Mouse (Mus musculus) kidney, adult 2 months (tissue): ENCODE data around the gene Cpne9. TPM values are rescaled to one million over a fixed set of nuclear protein-coding genes. Genes with fewer than 3 reads are reported as not detected.
A peak's percentile ranks its signal among the peaks of the same experiment; 100 is the strongest.

Experiments used
- DNase-seq: peaks from one replicate; pipeline ENCODE4 v3.0.0; 2021
- H3K27ac ChIP-seq: fragments of 200-500 bp; 2 replicates; pipeline ENCODE4 v1.5.1; 2012; ENCODE audit warnings: low read depth, low read length, control low read depth, inconsistent platforms; ENCODE audit not compliant: insufficient read depth
- H3K27me3 ChIP-seq: fragments of 200-500 bp; replicated peaks from 2 replicates; pipeline ENCODE4 v1.6.1; 2012; ENCODE audit warnings: mild to moderate bottlenecking, moderate library complexity, low read length, inconsistent platforms; ENCODE audit not compliant: control insufficient read depth, insufficient read depth
- H3K36me3 ChIP-seq: fragments of 200-500 bp; 2 replicates; pipeline ENCODE4 v1.6.1; 2012; ENCODE audit warnings: mild to moderate bottlenecking, moderate library complexity, low read length, inconsistent platforms; ENCODE audit not compliant: control insufficient read depth, insufficient read depth
- H3K4me1 ChIP-seq: fragments of 200-500 bp; 2 replicates; pipeline ENCODE4 v1.6.1; 2011; ENCODE audit warnings: low read length; ENCODE audit not compliant: control insufficient read depth, insufficient read depth
- H3K4me3 ChIP-seq: fragments of 200-500 bp; 2 replicates; pipeline ENCODE4 v1.5.1; 2011; ENCODE audit warnings: mild to moderate bottlenecking, low read depth, low read length, control low read depth; ENCODE audit not compliant: insufficient read depth
- CTCF ChIP-seq: fragments of 200-500 bp; conservative IDR thresholded peaks from 2 replicates; pipeline ENCODE4 v1.5.1; 2011; ENCODE audit warnings: low read depth, mild to moderate bottlenecking, control low read depth, low read length, moderate library complexity, mixed read lengths; ENCODE audit not compliant: insufficient read depth, insufficient read length
- POLR2A ChIP-seq: fragments of 200-500 bp; IDR thresholded peaks from one replicate; pipeline ENCODE4 v1.6.1; 2011; ENCODE audit warnings: low read depth, low read length, control low read depth
- WGBS: fragments of 180-500 bp; shearing (Covaris S2); methylation state at CpG from one replicate; pipeline ENCODE4 v1.1.7; 2018; 5-methylcytosine and 5-hydroxymethylcytosine counted together
- polyA plus RNA-seq: library from polyadenylated mRNA; depleted of rRNA; stranded (reverse); fragments of >200 nt; gene quantifications from 2 replicates; pipeline ENCODE4 v1.2.3, GENCODE M21; 2012

Cpne9 gene
- polyA plus RNA-seq, 1 experiment = 1.3 TPM

DNA sequence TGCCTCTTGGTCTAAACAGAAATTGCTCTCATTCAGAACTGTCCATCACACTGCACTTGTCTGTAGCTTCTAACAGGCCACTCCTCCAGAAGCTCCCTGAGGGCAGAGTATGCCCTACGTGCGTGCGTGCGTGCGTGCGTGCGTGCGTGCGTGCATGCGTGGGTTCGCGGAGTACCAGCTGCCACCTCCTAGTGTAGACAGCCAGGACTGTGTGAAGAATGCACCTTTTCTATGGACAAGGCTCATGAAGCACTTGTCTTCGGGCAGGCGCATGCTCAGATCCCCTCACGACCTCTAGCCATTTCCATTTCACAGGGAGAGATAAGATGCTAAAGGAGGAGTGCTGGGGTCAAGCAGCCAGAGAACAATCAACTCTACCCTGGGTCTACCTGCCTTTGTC lies 7.2 kb downstream of the Cpne9 start:
- no peak for DNase-seq
- no peaks in the 10 kb centered on the region for H3K4me1 ChIP-seq
- WGBS = 87% methylated on average over 15 of the region's 15 CpGs
- no peak for TF ChIP-seq CTCF
- TF ChIP-seq POLR2A = no peak
- H3K36me3 ChIP-seq = no peaks in the 10 kb centered on the region
- no peak overlapping the region for H3K4me3 ChIP-seq
- no peaks in the 10 kb centered on the region for H3K27me3 ChIP-seq
- H3K27ac ChIP-seq = no peak overlapping the region

DNA sequence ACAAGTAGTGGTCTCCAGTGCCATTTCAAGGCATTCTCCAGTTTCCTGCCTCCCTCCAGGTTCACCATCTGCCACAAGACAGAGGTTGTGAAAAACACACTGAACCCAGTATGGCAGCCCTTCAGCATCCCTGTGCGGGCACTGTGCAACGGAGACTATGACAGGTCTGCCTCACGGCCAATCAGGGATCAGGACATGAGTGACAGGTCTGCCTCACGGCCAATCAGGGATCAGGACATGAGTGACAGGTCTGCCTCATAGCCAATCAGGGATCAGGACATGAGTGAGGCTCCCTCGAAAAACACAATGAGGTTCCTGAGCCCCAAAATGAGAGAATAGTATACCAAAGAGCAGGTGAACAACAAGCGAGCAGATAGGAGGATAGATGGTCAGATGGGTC lies 8.2 kb downstream of the Cpne9 start:
- Histone ChIP-seq H3K27ac (no peak overlapping the region), H3K4me1 (no peaks in the 10 kb centered on the region), H3K36me3 (no peaks in the 10 kb centered on the region), H3K4me3 (no peak overlapping the region), H3K27me3 (no peaks in the 10 kb centered on the region)
- TF ChIP-seq POLR2A (no peak), CTCF (no peak)
- no peak for DNase-seq
- WGBS = 66% methylated on average over 6 of the region's 6 CpGs

DNA sequence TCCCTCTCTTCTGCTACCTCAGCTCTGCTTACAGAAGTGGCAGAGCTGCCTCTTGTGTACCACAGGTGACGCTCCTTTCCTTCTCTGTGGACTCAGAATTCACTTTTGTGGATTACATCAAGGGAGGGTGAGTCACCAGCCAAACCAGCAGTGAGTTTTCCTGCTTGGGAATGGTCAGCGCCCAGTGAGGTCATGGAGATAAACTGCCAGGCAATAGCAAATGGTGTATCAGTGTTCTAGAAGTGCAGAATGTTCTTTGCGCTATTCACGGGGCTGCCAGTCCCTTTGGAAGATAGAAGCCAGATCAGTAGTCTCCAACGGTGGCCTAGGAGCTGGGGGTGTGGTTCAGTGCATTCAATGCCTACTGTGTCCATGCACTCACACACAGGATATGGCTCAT lies 10.8 kb downstream of the Cpne9 start:
- TF ChIP-seq POLR2A (no peak), CTCF (no peak)
- Histone ChIP-seq H3K4me1 (no peaks in the 10 kb centered on the region), H3K27ac (no peak overlapping the region), H3K4me3 (no peak overlapping the region), H3K36me3 (no peaks in the 10 kb centered on the region), H3K27me3 (no peaks in the 10 kb centered on the region)
- whole genome bisulfite sequencing = 78% methylated on average over 5 of the region's 5 CpGs
- DNase-seq = no peak

DNA sequence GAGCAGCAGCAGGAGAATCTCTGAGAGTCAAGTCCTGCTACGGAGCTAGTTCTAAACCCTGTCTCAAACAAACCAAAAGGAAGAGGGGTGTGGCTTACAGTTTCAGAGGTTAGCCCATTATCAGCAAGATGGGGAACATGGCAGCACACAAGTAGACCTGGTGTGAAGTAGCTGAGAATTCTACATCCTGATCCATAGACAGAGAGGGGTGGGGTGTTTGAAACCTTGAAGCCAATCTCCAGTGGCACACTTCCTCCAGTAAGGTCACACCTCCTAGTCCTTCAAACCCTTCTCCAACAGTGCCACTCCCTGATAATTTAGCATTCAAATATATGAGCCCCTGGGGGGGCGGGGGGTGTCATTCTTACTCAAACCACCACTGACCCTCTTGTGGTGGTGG lies 13.9 kb downstream of the Cpne9 start:
- 82% methylated on average over 2 of the region's 2 CpGs for WGBS
- H3K27me3 ChIP-seq = no peaks in the 10 kb centered on the region
- no peak overlapping the region for H3K27ac ChIP-seq
- no peaks in the 10 kb centered on the region for H3K4me1 ChIP-seq
- DNase-seq = no peak
- TF ChIP-seq CTCF = no peak
- no peak for TF ChIP-seq POLR2A
- H3K36me3 ChIP-seq = no peaks in the 10 kb centered on the region
- H3K4me3 ChIP-seq = no peak overlapping the region

DNA sequence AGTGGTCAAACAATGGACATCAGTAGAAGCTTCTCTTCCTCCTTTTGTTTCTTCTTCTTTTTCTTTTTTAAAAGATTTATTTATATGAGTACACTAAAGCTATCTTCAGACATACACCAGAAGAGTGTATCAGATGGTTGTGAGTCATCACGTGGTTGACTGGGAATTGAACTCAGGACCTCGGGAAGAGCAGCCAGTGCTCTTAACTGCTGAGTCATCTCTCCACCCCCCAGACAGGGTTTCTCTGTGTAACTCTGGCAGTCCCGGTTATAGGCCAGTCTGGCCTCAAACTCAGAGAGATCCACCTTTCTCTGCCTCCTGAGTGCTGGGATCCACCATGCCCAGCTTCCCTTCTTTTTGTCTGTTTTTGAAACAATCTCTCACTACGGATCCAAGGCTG lies 14.5 kb downstream of the Cpne9 start:
- Histone ChIP-seq H3K36me3 (no peaks in the 10 kb centered on the region), H3K4me3 (no peak overlapping the region), H3K4me1 (no peaks in the 10 kb centered on the region), H3K27me3 (no peaks in the 10 kb centered on the region), H3K27ac (no peak overlapping the region)
- WGBS = 53% methylated on average over 4 of the region's 4 CpGs
- TF ChIP-seq POLR2A (no peak), CTCF (no peak)
- DNase-seq = no peak

DNA sequence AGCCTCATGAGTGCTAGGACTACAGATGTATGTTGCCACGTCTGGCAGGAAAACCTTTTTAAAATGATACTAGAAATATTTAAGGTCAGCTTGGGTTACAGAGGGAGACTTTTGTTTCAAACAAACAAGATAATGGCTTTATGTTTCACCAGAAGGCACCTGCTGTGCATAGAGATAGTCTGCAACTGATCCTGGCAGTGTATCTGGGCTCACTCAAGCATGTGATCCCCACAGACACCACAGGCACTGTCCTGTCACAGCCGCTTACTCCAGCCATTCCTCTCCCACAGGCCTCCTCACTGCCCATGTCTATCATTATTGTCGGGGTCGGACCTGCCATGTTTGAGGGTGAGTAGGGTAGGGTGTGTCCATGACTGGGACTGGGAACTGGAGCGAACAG lies 19.2 kb downstream of the Cpne9 start:
- H3K4me3 ChIP-seq = no peak overlapping the region
- no peaks in the 10 kb centered on the region for H3K4me1 ChIP-seq
- no peaks in the 10 kb centered on the region for H3K27me3 ChIP-seq
- TF ChIP-seq POLR2A (no peak), CTCF (no peak)
- WGBS = 72% methylated on average over 5 of the region's 5 CpGs
- no peaks in the 10 kb centered on the region for H3K36me3 ChIP-seq
- DNase-seq = no peak
- no peak overlapping the region for H3K27ac ChIP-seq

DNA sequence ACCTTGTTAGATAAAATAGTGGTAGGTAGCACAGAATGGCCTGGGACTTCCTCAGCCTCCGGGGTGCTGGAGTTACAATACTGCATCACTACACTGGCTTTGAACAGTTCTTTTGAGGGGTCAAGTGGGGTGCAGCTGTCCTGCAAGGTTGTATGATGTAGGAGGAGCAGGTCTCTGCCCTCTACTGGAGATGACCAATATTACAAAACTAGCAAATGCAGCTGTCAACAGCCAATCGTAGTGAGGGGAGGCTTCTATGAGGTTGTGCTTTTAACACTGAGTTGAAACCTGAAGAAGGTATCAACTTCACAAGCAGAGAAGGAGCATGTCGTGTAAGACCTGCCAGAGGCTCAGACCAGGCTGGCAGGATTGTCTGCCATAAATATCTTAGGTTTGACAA lies 20.2 kb downstream of the Cpne9 start:
- no peaks in the 10 kb centered on the region for H3K27me3 ChIP-seq
- H3K36me3 ChIP-seq = no peaks in the 10 kb centered on the region
- peak; percentile 55 for TF ChIP-seq CTCF
- TF ChIP-seq POLR2A = no peak
- peak; percentile 46 for DNase-seq
- no peaks in the 10 kb centered on the region for H3K4me1 ChIP-seq
- no peak overlapping the region for H3K4me3 ChIP-seq
- 15% methylated on average over 3 of the region's 3 CpGs for WGBS
- no peak overlapping the region for H3K27ac ChIP-seq
